In genomic region chr12:49944911-49945627, GRCm38 (mm10) we compare ENCODE assay signal across 17 mouse cellular contexts.
DNase-seq lines count a peak whose midpoint lies in the region; ATAC-seq and TF ChIP-seq lines count a peak whose summit lies in the region.
"Had no signal": no experiment of that assay in that cellular context is flagged by ENCODE, and none has a peak within 500 bp of the region (broad histone marks: within the 10 kb centered on the region; RNA-seq: fewer than 3 reads in every experiment).

No protein-coding gene starts in this region.

- no peaks in the 10 kb centered on the region for H3K27me3 ChIP-seq in midbrain, embryonic 12.5 days
- H3K27me3 ChIP-seq in midbrain, postnatal 0 days (ENCODE audit: insufficient read depth, low read length), result no peaks in the 10 kb centered on the region
- no peaks in the 10 kb centered on the region for H3K27me3 ChIP-seq in embryonic facial prominence, embryonic 15.5 days
- H3K27me3 ChIP-seq in forebrain, postnatal 0 days (ENCODE audit: insufficient read depth, low read length), result no peaks in the 10 kb centered on the region

- 0 out of 2 replicates have a peak, but pooled peaks have one; percentile 13 for ATAC-seq in midbrain, embryonic 12.5 days (ENCODE audit: low FRiP score, low read depth)
- ATAC-seq in midbrain, postnatal 0 days (ENCODE audit: low FRiP score), result no peak
- 0 out of 2 replicates have a peak, but pooled peaks have one; percentile 51 for ATAC-seq in embryonic facial prominence, embryonic 15.5 days (ENCODE audit: insufficient number of reproducible peaks, low FRiP score, low TSS enrichment, low read depth)
- ATAC-seq in forebrain, postnatal 0 days, result peak; percentile 69
- ATAC-seq: intestine, postnatal 0 days; Patski had no signal

- no peak overlapping the region for H3K27ac ChIP-seq in midbrain, embryonic 12.5 days (replicated peaks)
- no peak overlapping the region for H3K27ac ChIP-seq in midbrain, postnatal 0 days (ENCODE audit: low read depth, low read length)
- H3K27ac ChIP-seq in embryonic facial prominence, embryonic 15.5 days (replicated peaks), result no peak overlapping the region
- H3K27ac ChIP-seq in forebrain, postnatal 0 days (ENCODE audit: low read depth, low read length), result peak overlapping the region; percentile 73
- H3K27ac ChIP-seq: left cerebral cortex, adult 2 months; limb, embryonic 10.5 days had no signal

- peaks cover 11% of the 10 kb centered on the region for H3K4me1 ChIP-seq in midbrain, embryonic 12.5 days
- no peaks in the 10 kb centered on the region for H3K4me1 ChIP-seq in midbrain, postnatal 0 days (ENCODE audit: insufficient read depth, low read length)
- H3K4me1 ChIP-seq in embryonic facial prominence, embryonic 15.5 days, result no peaks in the 10 kb centered on the region
- peaks cover 12% of the 10 kb centered on the region for H3K4me1 ChIP-seq in forebrain, postnatal 0 days (ENCODE audit: insufficient read depth)
- H3K4me1 ChIP-seq: limb, embryonic 10.5 days had no signal

- no peak overlapping the region for H3K4me3 ChIP-seq in midbrain, embryonic 12.5 days
- no peak overlapping the region for H3K4me3 ChIP-seq in midbrain, postnatal 0 days (ENCODE audit: low read depth, low read length)
- no peak overlapping the region for H3K4me3 ChIP-seq in embryonic facial prominence, embryonic 15.5 days (replicated peaks)
- no peak overlapping the region for H3K4me3 ChIP-seq in forebrain, postnatal 0 days (ENCODE audit: low read depth, low read length)
- H3K4me3 ChIP-seq: left cerebral cortex, adult 2 months; limb, embryonic 10.5 days had no signal

- no peak for DNase-seq in midbrain, postnatal 0 days (ENCODE audit: low spot score)
- DNase-seq in forebrain, postnatal 0 days, result peak; percentile 73
- peak; percentile 32 for DNase-seq in retina, embryonic 14.5 days (ENCODE audit: low spot score)
- no peak for DNase-seq in frontal cortex, adult 2 months (ENCODE audit: extremely low spot score in 1 of 2, low spot score in 1 of 2)
- no peak for DNase-seq in right cerebral cortex, postnatal 36 days (ENCODE audit: low spot score in 2 of 2)
- DNase-seq: cerebellum, postnatal 14 days; heart, postnatal 36 days; lung, adult 2 months; lung, postnatal 36 days had no signal

- no peaks in the 10 kb centered on the region for H3K9me3 ChIP-seq in midbrain, embryonic 12.5 days
- H3K9me3 ChIP-seq in midbrain, postnatal 0 days (ENCODE audit: low read length), result no peaks in the 10 kb centered on the region
- no peaks in the 10 kb centered on the region for H3K9me3 ChIP-seq in embryonic facial prominence, embryonic 15.5 days (replicated peaks)
- no peaks in the 10 kb centered on the region for H3K9me3 ChIP-seq in forebrain, postnatal 0 days (ENCODE audit: low read length)
- H3K9me3 ChIP-seq: limb, embryonic 10.5 days had no signal

- WGBS in midbrain, embryonic 12.5 days, result 65% methylated on average over 9 of the region's 9 CpGs
- WGBS in midbrain, postnatal 0 days, result 58% methylated on average over 9 of the region's 9 CpGs
- WGBS in embryonic facial prominence, embryonic 15.5 days, result 47% methylated on average over 9 of the region's 9 CpGs
- WGBS in forebrain, postnatal 0 days, result 24% methylated on average over 9 of the region's 9 CpGs

- no peaks in the 10 kb centered on the region for H3K36me3 ChIP-seq in midbrain, embryonic 12.5 days
- H3K36me3 ChIP-seq in midbrain, postnatal 0 days (ENCODE audit: insufficient read depth, low read length), result no peaks in the 10 kb centered on the region
- H3K36me3 ChIP-seq in embryonic facial prominence, embryonic 15.5 days, result no peaks in the 10 kb centered on the region
- no peaks in the 10 kb centered on the region for H3K36me3 ChIP-seq in forebrain, postnatal 0 days (ENCODE audit: insufficient read depth)
- H3K36me3 ChIP-seq: limb, embryonic 10.5 days had no signal

- TF ChIP-seq CTCF in midbrain, postnatal 0 days (IDR thresholded peaks at IDR 0.05), result no peak
- no peak for TF ChIP-seq CTCF in forebrain, postnatal 0 days (IDR thresholded peaks at IDR 0.05; ENCODE audit: low read depth)

- H3K9ac ChIP-seq in midbrain, embryonic 12.5 days (replicated peaks), result no peak overlapping the region
- no peak overlapping the region for H3K9ac ChIP-seq in midbrain, postnatal 0 days (replicated peaks; ENCODE audit: low read length, poor library complexity, severe bottlenecking)
- no peak overlapping the region for H3K9ac ChIP-seq in embryonic facial prominence, embryonic 15.5 days
- H3K9ac ChIP-seq in forebrain, postnatal 0 days, result no peak overlapping the region

- no peak overlapping the region for H3K4me2 ChIP-seq in midbrain, embryonic 12.5 days (replicated peaks)
- H3K4me2 ChIP-seq in midbrain, postnatal 0 days (ENCODE audit: low read depth, low read length, poor library complexity, severe bottlenecking), result no peak overlapping the region
- no peak overlapping the region for H3K4me2 ChIP-seq in embryonic facial prominence, embryonic 15.5 days (replicated peaks)
- H3K4me2 ChIP-seq in forebrain, postnatal 0 days (ENCODE audit: low read depth), result peak overlapping the region; percentile 9; the same call in 1 of the 2 replicates
- H3K4me2 ChIP-seq: heart, embryonic 11.5 days; liver, embryonic 11.5 days had no signal

Comparison
In these comparisons a context has a peak if more than half of its experiments do, and no peak if none do; other contexts are left out.
1. DNase-seq: peak in forebrain, postnatal 0 days (single experiment) and retina, embryonic 14.5 days (single experiment); none in midbrain, postnatal 0 days (single experiment), frontal cortex, adult 2 months (0 of 2) and right cerebral cortex, postnatal 36 days (0 of 2).